Mouse (Mus musculus): Measurements from ENCODE around the gene Foxe3. TPM values are rescaled to one million over a fixed set of nuclear protein-coding genes. Genes with fewer than 3 reads are reported as not detected.

Gene Foxe3
- polyA plus RNA-seq, 1 experiment from 2014 or later: not detected

- Histone ChIP-seq H3K4me1 (peaks cover 19% of the 10 kb centered on the region), H3K9ac (no peak overlapping the region; the same call in 1 of the 2 replicates), H3K4me3 (peak overlapping the region; percentile 20), H3K4me2 (replicated peaks) (peak overlapping the region; percentile 38), H3K36me3 (no peaks in the 10 kb centered on the region), H3K9me3 (no peaks in the 10 kb centered on the region), H3K27ac (no peak overlapping the region), H3K27me3 (peaks cover 99% of the 10 kb centered on the region)
- WGBS: 4% methylated on average over 35 of the region's 35 CpGs
- ATAC-seq (ENCODE audit: low FRiP score, low read depth): no peak
Observed at GRCm38 (mm10) chr4:114912705-114913593, 12.9 kb downstream of the Foxe3 start.

- Histone ChIP-seq H3K4me3 (peak overlapping the region; percentile 57), H3K36me3 (no peaks in the 10 kb centered on the region), H3K27ac (no peak overlapping the region), H3K9ac (peak overlapping the region; percentile 72), H3K27me3 (peaks cover 100% of the 10 kb centered on the region), H3K4me1 (peaks cover 31% of the 10 kb centered on the region), H3K9me3 (no peaks in the 10 kb centered on the region), H3K4me2 (replicated peaks) (peak overlapping the region; percentile 77)
- 2% methylated on average over 20 of the region's 20 CpGs for WGBS
- ATAC-seq (ENCODE audit: low FRiP score, low read depth): no peak
Observed at GRCm38 (mm10) chr4:114909602-114910484, 16.0 kb downstream of the Foxe3 start.

DNA sequence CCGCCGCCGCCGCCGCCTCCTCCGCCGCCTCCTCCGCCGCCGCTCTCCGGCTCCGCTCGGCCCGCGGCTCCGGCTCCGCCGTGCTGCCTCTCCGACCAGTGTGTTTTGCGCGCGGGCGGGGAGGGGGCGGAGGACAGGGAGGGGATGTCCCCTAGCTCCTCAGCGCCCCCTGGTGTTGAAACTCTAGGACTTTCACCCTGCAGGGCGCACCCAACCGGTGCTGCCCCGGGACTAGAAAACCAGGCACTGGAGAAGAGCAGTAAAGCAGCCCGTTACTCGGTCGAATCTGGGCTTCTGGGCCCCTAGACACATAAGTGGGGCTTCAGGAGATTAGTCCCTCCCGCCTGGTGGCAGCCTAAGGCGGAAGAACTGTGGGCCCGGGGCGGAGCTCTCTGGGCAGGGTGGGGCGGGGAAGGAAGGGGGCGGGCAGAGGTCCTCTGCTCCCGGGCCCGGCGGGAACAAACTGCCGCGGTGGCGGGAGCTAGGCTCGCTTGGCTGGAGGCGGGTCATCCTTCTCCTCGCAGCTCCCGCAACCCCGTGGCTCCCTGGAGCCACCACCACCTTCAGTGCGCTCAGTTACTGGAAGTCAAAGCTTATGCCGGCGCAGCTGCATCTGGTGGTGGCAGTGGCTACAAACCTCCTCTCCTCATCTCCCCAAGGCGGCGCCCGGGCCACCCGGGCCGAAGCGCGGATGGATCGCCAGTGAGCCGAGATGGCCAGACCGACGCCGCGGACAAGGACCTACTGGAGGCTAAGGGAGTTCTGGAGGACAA, 16.8 kb downstream of the Foxe3 start, which contains the start of gene Foxd2:
Gene Foxd2, minus strand, starts transcription at position 45 of the 773 bp plus-strand sequence.
- Histone ChIP-seq H3K9ac (peak within 1 kb of the TSS; percentile 72), H3K9me3 (no peaks in the 10 kb centered on the region), H3K4me1 (peaks cover 31% of the 10 kb centered on the region), H3K36me3 (no peaks in the 10 kb centered on the region), H3K4me2 (replicated peaks) (peak within 1 kb of the TSS; percentile 77), H3K27me3 (peaks cover 100% of the 10 kb centered on the region), H3K27ac (peak within 1 kb of the TSS; percentile 44; the same call in 1 of the 2 replicates), H3K4me3 (peak within 1 kb of the TSS; percentile 57)
- ATAC-seq (ENCODE audit: low FRiP score, low read depth): peak; percentile 89
- under 1% methylated on average over 63 of the region's 64 CpGs for WGBS

GRCm38 (mm10) chr4:114907951-114908828, 17.6 kb downstream of the Foxe3 start:
- Histone ChIP-seq H3K4me1 (peaks cover 31% of the 10 kb centered on the region), H3K4me3 (peak overlapping the region; percentile 57), H3K9me3 (no peaks in the 10 kb centered on the region), H3K27ac (peak overlapping the region; percentile 44; the same call in 1 of the 2 replicates), H3K4me2 (replicated peaks) (peak overlapping the region; percentile 77), H3K9ac (peak overlapping the region; percentile 72), H3K27me3 (peaks cover 100% of the 10 kb centered on the region), H3K36me3 (no peaks in the 10 kb centered on the region)
- ATAC-seq (ENCODE audit: low FRiP score, low read depth): peak; percentile 18
- WGBS: under 1% methylated on average over 86 of the region's 103 CpGs

DNA sequence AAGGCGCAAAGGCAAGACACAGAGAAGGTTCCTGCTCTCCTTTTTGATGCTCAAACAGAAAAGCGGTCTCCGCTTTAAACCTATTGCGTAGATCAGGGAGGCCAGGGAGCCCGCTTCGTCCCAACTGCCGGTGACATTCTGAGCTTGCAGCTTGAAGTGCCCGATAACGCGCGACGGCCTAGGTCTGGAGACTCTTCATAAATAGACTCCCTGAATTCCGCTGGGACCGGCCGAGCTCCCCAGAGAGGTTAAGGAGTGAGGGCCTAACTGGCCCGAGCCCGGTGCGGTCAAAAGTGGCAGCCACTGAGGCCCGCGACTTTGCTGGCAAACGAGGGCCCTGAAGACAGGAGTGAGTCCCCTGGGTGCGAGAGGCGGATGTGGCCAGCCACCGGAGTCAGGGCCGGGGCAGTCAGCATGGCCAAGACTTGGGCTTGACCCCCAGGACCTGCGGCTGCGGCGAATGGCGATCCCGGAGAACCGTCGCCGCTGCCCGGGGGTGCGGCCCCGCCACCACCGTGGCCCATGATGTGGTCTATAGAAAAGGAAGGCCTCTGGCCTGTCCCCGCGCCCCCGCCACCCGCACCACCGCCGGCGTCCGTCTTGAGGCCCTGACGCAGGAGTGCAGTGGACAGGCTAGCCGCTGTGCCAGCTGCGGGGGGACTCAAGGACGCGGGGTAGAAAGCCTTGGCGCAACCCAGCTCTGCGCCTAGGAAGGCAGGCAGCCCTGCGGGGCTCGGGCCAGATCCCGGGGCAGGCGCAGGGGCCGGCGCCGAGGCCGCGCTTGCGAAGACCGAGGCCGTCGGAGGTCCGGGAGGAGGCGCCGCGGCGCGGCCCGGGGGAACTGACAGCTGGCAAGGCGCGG, 18.5 kb downstream of the Foxe3 start:
- peaks cover 100% of the 10 kb centered on the region for H3K27me3 ChIP-seq
- no peak overlapping the region for H3K27ac ChIP-seq
- peak overlapping the region; percentile 57 for H3K4me3 ChIP-seq
- H3K4me2 ChIP-seq (replicated peaks): peak overlapping the region; percentile 77
- peaks cover 32% of the 10 kb centered on the region for H3K4me1 ChIP-seq
- H3K9ac ChIP-seq: peak overlapping the region; percentile 72
- no peaks in the 10 kb centered on the region for H3K36me3 ChIP-seq
- no peak for ATAC-seq (ENCODE audit: low FRiP score, low read depth)
- no peaks in the 10 kb centered on the region for H3K9me3 ChIP-seq
- 2% methylated on average over 74 of the region's 74 CpGs for WGBS

DNA sequence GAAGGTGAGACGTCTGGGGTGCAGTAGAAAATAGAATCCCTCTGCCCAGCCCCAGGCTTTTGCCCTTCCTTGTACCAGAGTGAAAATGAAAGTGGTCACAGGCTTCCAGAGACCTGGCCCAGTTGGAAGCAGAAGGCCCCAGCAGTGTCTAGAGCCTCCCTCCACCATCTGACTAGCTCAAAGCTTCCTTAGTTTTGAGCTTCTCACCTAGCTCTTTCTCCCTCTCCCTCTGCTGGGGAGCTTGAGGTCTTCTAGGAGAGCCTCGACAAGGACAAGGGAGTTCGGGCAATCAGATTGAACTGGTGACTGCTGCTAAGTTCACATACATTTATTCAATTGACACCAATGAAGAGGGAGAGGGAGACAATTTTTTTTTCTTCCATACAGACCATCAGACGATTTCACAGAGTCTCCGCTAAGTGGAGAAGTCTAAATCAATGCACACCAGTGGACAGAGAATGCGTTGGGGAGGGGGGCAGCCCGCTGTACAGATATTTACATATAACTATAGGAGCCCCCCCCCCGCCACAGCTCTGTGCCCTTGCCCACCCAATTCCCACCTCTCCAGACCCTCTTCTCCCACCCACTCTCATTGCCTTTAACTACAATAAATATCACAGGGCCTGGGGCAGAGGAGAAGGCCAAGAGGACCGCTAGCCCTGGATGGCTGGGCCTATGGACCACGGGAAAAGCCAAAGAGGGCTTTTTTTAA, 19.7 kb downstream of the Foxe3 start:
- Histone ChIP-seq H3K4me3 (peak overlapping the region; percentile 57), H3K4me1 (peaks cover 38% of the 10 kb centered on the region), H3K9ac (0 out of 2 replicates have a peak overlapping the region, but pooled peaks have one; percentile 40), H3K27ac (no peak overlapping the region), H3K4me2 (replicated peaks) (peak overlapping the region; percentile 77), H3K9me3 (no peaks in the 10 kb centered on the region), H3K36me3 (no peaks in the 10 kb centered on the region), H3K27me3 (peaks cover 100% of the 10 kb centered on the region)
- WGBS: 13% methylated on average over 10 of the region's 10 CpGs
- ATAC-seq (ENCODE audit: low FRiP score, low read depth): no peak

GRCm38 (mm10) chr4:114905501-114905900, 20.3 kb downstream of the Foxe3 start:
- 50% methylated on average over 3 of the region's 3 CpGs for WGBS
- H3K4me1 ChIP-seq: peaks cover 38% of the 10 kb centered on the region
- no peak overlapping the region for H3K27ac ChIP-seq
- peak overlapping the region; percentile 57 for H3K4me3 ChIP-seq
- no peak for ATAC-seq (ENCODE audit: low FRiP score, low read depth)
- peaks cover 100% of the 10 kb centered on the region for H3K27me3 ChIP-seq
- no peaks in the 10 kb centered on the region for H3K36me3 ChIP-seq
- peak overlapping the region; percentile 77 for H3K4me2 ChIP-seq (replicated peaks)
- H3K9ac ChIP-seq: no peak overlapping the region
- H3K9me3 ChIP-seq: no peaks in the 10 kb centered on the region

DNA sequence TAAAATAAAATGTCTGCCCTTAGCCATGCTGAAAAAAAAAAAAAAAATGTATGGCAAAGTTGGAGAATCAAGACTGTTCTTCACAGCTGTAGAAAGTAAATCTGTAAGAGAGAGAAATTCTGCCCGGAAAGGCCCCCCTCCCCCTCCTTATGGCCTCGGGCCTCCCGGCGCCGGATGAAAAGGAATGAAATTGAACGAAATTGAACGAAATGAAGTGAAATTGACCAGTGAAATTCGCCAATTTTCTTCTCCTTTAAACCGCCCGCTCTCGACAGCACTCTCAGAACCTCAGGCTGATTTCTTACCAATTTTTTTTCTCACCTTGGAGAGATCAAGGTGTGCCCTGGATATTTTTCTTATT, 22.4 kb downstream of the Foxe3 start:
- 3% methylated on average over 11 of the region's 11 CpGs for WGBS
- Histone ChIP-seq H3K4me3 (peak overlapping the region; percentile 33; the same call in 1 of the 2 replicates), H3K27me3 (peaks cover 100% of the 10 kb centered on the region), H3K27ac (no peak overlapping the region), H3K9ac (no peak overlapping the region), H3K4me1 (peaks cover 28% of the 10 kb centered on the region), H3K36me3 (no peaks in the 10 kb centered on the region), H3K4me2 (replicated peaks) (peak overlapping the region; percentile 56), H3K9me3 (no peaks in the 10 kb centered on the region)
- ATAC-seq (ENCODE audit: low FRiP score, low read depth): no peak

- no peaks in the 10 kb centered on the region for H3K9me3 ChIP-seq
- no peak for ATAC-seq (ENCODE audit: low FRiP score, low read depth)
- H3K27me3 ChIP-seq: peaks cover 100% of the 10 kb centered on the region
- H3K4me3 ChIP-seq: peak overlapping the region; percentile 33
- H3K4me1 ChIP-seq: peaks cover 23% of the 10 kb centered on the region
- no peak overlapping the region for H3K27ac ChIP-seq
- under 1% methylated on average over 39 of the region's 39 CpGs for WGBS
- H3K4me2 ChIP-seq (replicated peaks): peak overlapping the region; percentile 56
- no peaks in the 10 kb centered on the region for H3K36me3 ChIP-seq
- H3K9ac ChIP-seq: no peak overlapping the region
Observed at GRCm38 (mm10) chr4:114902641-114903421, 23.0 kb downstream of the Foxe3 start.

Measured in limb, embryonic 13.5 days (tissue).